Mouse (Mus musculus) liver, embryonic 14.5 days (tissue): Measurements from ENCODE around the gene Zfp609.

Source experiments
- CTCF ChIP-seq: IDR thresholded peaks from 2 replicates; pipeline ENCODE4 v1.5.1; 2016; ENCODE audit warnings: antibody characterized with exemption, low read depth, control low read depth
- EP300 ChIP-seq: IDR thresholded peaks from 2 replicates; pipeline ENCODE4 v1.6.1; 2016; ENCODE audit warnings: antibody characterized with exemption, low read depth

GRCm38 (mm10) chr9:65692959-65693603 is 134.3 kb downstream of the Zfp609 start:
- no peak for TF ChIP-seq CTCF
- TF ChIP-seq EP300, result no peak
